Mouse (Mus musculus): ENCODE measurements around the gene Spaca4. TPM values are rescaled to one million over a fixed set of nuclear protein-coding genes. Genes with fewer than 3 reads are reported as not detected.

The Spaca4 gene
- polyA plus RNA-seq, 1 experiment from 2014 or later: not detected

- no peak for TF ChIP-seq CTCF (IDR thresholded peaks at IDR 0.05; ENCODE audit: low read depth)
- Histone ChIP-seq H3K9me3 (replicated peaks; ENCODE audit: low read length) (no peaks in the 10 kb centered on the region), H3K9ac (ENCODE audit: low read depth, low read length) (peak overlapping the region; percentile 36), H3K4me3 (replicated peaks; ENCODE audit: low read depth, low read length) (peak overlapping the region; percentile 25), H3K27ac (no peak overlapping the region), H3K4me2 (ENCODE audit: low read length) (peak overlapping the region; percentile 58), H3K4me1 (replicated peaks; ENCODE audit: insufficient read depth, low read length) (peaks cover 7% of the 10 kb centered on the region), H3K27me3 (ENCODE audit: insufficient read depth, low read length) (peaks cover 16% of the 10 kb centered on the region), H3K36me3 (ENCODE audit: insufficient read depth, low read length) (no peaks in the 10 kb centered on the region)
- DNase-seq (ENCODE audit: low spot score): peak; percentile 95
- no peak for ATAC-seq (replicated peaks; ENCODE audit: low FRiP score, low read depth)
- WGBS: under 1% methylated on average over 20 of the region's 20 CpGs
Observed at GRCm38 (mm10) chr7:45700301-45701015, 25.2 kb downstream of the Spaca4 start.

- ATAC-seq (replicated peaks; ENCODE audit: low FRiP score, low read depth): no peak
- 2% methylated on average over 34 of the region's 36 CpGs for WGBS
Observed at GRCm38 (mm10) chr7:45699523-45700141, 26.0 kb downstream of the Spaca4 start, which contains the start of gene Car11. Gene Car11, plus strand, starts transcription at chr7:45699843.

GRCm38 (mm10) chr7:45697894-45698293, 27.7 kb downstream of the Spaca4 start:
- ATAC-seq (replicated peaks; ENCODE audit: low FRiP score, low read depth) (no peak), DNase-seq (ENCODE audit: low spot score) (no peak)
- no peak overlapping the region for H3K4me2 ChIP-seq (ENCODE audit: low read length)
- H3K9ac ChIP-seq (ENCODE audit: low read depth, low read length): no peak overlapping the region
- WGBS: 87% methylated on average over 6 of the region's 7 CpGs
- H3K27ac ChIP-seq: no peak overlapping the region
- peaks cover 7% of the 10 kb centered on the region for H3K4me1 ChIP-seq (replicated peaks; ENCODE audit: insufficient read depth, low read length)
- H3K27me3 ChIP-seq (ENCODE audit: insufficient read depth, low read length): peaks cover 16% of the 10 kb centered on the region
- no peaks in the 10 kb centered on the region for H3K36me3 ChIP-seq (ENCODE audit: insufficient read depth, low read length)
- TF ChIP-seq CTCF (IDR thresholded peaks at IDR 0.05; ENCODE audit: low read depth): no peak
- no peaks in the 10 kb centered on the region for H3K9me3 ChIP-seq (replicated peaks; ENCODE audit: low read length)
- no peak overlapping the region for H3K4me3 ChIP-seq (replicated peaks; ENCODE audit: low read depth, low read length)

More at GRCm38 (mm10) chr7:45699523-45700141, 26.0 kb downstream of the Spaca4 start, which contains the start of gene Car11:
- Histone ChIP-seq H3K9ac (ENCODE audit: low read depth, low read length) (peak within 1 kb of the TSS; percentile 23), H3K27me3 (ENCODE audit: insufficient read depth, low read length) (peaks cover 16% of the 10 kb centered on the region), H3K4me3 (replicated peaks; ENCODE audit: low read depth, low read length) (peak within 1 kb of the TSS; percentile 25), H3K9me3 (replicated peaks; ENCODE audit: low read length) (no peaks in the 10 kb centered on the region), H3K4me2 (ENCODE audit: low read length) (peak within 1 kb of the TSS; percentile 58), H3K27ac (no peak within 1 kb of the TSS), H3K36me3 (ENCODE audit: insufficient read depth, low read length) (no peaks in the 10 kb centered on the region), H3K4me1 (replicated peaks; ENCODE audit: insufficient read depth, low read length) (peaks cover 7% of the 10 kb centered on the region)
- no peak for TF ChIP-seq CTCF (IDR thresholded peaks at IDR 0.05; ENCODE audit: low read depth)
- no peak for DNase-seq (ENCODE audit: low spot score)

GRCm38 (mm10) chr7:45695098-45695497, 30.5 kb downstream of the Spaca4 start:
- H3K4me1 ChIP-seq (replicated peaks; ENCODE audit: insufficient read depth, low read length): peaks cover 3% of the 10 kb centered on the region
- H3K9ac ChIP-seq (ENCODE audit: low read depth, low read length): no peak overlapping the region
- H3K27ac ChIP-seq: no peak overlapping the region
- no peaks in the 10 kb centered on the region for H3K36me3 ChIP-seq (ENCODE audit: insufficient read depth, low read length)
- WGBS: 11% methylated on average over 6 of the region's 6 CpGs
- H3K9me3 ChIP-seq (replicated peaks; ENCODE audit: low read length): no peaks in the 10 kb centered on the region
- no peak overlapping the region for H3K4me2 ChIP-seq (ENCODE audit: low read length)
- DNase-seq (ENCODE audit: low spot score) (no peak), ATAC-seq (replicated peaks; ENCODE audit: low FRiP score, low read depth) (no peak)
- no peak overlapping the region for H3K4me3 ChIP-seq (replicated peaks; ENCODE audit: low read depth, low read length)
- no peak for TF ChIP-seq CTCF (IDR thresholded peaks at IDR 0.05; ENCODE audit: low read depth)
- peaks cover 11% of the 10 kb centered on the region for H3K27me3 ChIP-seq (ENCODE audit: insufficient read depth, low read length)

GRCm38 (mm10) chr7:45693921-45694591, 31.6 kb downstream of the Spaca4 start, which contains the start of gene Sec1:
Gene Sec1, minus strand, starts transcription at chr7:45694402.
- Histone ChIP-seq H3K27me3 (ENCODE audit: insufficient read depth, low read length) (peaks cover 5% of the 10 kb centered on the region; the same call in 1 of the 2 replicates), H3K27ac (no peak within 1 kb of the TSS), H3K9ac (ENCODE audit: low read depth, low read length) (no peak within 1 kb of the TSS), H3K4me3 (replicated peaks; ENCODE audit: low read depth, low read length) (no peak within 1 kb of the TSS), H3K36me3 (ENCODE audit: insufficient read depth, low read length) (no peaks in the 10 kb centered on the region), H3K9me3 (replicated peaks; ENCODE audit: low read length) (no peaks in the 10 kb centered on the region), H3K4me1 (replicated peaks; ENCODE audit: insufficient read depth, low read length) (0 out of 2 replicates have a peak, but pooled peaks cover 3% of the 10 kb centered on the region), H3K4me2 (ENCODE audit: low read length) (no peak within 1 kb of the TSS)
- DNase-seq (ENCODE audit: low spot score) (no peak), ATAC-seq (replicated peaks; ENCODE audit: low FRiP score, low read depth) (no peak)
- 92% methylated on average over 50 of the region's 50 CpGs for WGBS
- TF ChIP-seq CTCF (IDR thresholded peaks at IDR 0.05; ENCODE audit: low read depth): no peak

- no peak for TF ChIP-seq CTCF (IDR thresholded peaks at IDR 0.05; ENCODE audit: low read depth)
- WGBS: 62% methylated on average over 2 of the region's 2 CpGs
- ATAC-seq (replicated peaks; ENCODE audit: low FRiP score, low read depth): no peak
- Histone ChIP-seq H3K4me1 (replicated peaks; ENCODE audit: insufficient read depth, low read length) (0 out of 2 replicates have a peak, but pooled peaks cover 3% of the 10 kb centered on the region), H3K27ac (no peak overlapping the region), H3K9me3 (replicated peaks; ENCODE audit: low read length) (no peaks in the 10 kb centered on the region), H3K4me2 (ENCODE audit: low read length) (no peak overlapping the region), H3K4me3 (replicated peaks; ENCODE audit: low read depth, low read length) (no peak overlapping the region), H3K27me3 (ENCODE audit: insufficient read depth, low read length) (no peaks in the 10 kb centered on the region), H3K9ac (ENCODE audit: low read depth, low read length) (no peak overlapping the region), H3K36me3 (ENCODE audit: insufficient read depth, low read length) (no peaks in the 10 kb centered on the region)
- no peak for DNase-seq (ENCODE audit: low spot score)
Observed at GRCm38 (mm10) chr7:45692364-45692763, 33.2 kb downstream of the Spaca4 start.

All from kidney, postnatal 0 days (tissue).